Mouse (Mus musculus) spleen, adult 2 months (tissue): ENCODE results near the gene Zbtb8os.

Experiments
- CTCF ChIP-seq: fragments of 200-500 bp; IDR thresholded peaks from 2 replicates; pipeline ENCODE4 v1.5.1; 2011; ENCODE audit warnings: mild to moderate bottlenecking, inconsistent platforms; ENCODE audit not compliant: insufficient read depth, insufficient read length, insufficient replicate concordance; ENCODE audit errors: extremely low read depth
- POLR2A ChIP-seq: fragments of 200-500 bp; IDR thresholded peaks from 2 replicates; pipeline ENCODE4 v1.6.1; 2011; ENCODE audit warnings: low read depth, low read length, inconsistent platforms

GRCm38 (mm10) chr4:129334677-129335215 lies 749 bp upstream of the Zbtb8os start:
- no peak for TF ChIP-seq CTCF
- no peak for TF ChIP-seq POLR2A
